Mouse (Mus musculus): Measurements from ENCODE around the gene Fshr.

DNA sequence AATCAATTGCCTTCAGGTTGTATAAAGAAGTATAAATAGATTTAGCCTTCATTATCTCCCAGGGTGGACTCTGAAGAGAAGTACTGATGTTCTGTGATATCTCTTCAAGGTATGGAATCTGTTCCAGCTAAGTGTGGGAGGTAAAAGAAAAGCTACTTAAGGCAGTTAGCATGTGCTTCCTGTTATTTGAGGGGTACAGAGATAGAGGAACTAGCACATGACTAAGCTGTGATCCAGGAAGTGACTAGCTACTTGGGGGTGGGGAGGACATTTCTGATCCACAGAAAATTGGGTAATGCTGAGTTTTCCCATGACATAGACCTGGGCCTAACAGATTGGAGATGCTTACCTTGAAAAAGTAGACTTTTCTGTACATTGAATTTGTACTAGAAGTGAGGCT is 86.5 kb downstream of the Fshr start:
- no peak for TF ChIP-seq CTCF (IDR thresholded peaks at IDR 0.05; ENCODE audit: control insufficient read depth, insufficient read depth, low read length)
- TF ChIP-seq POLR2A (IDR thresholded peaks at IDR 0.05; ENCODE audit: borderline replicate concordance, control insufficient read depth, low read depth, low read length), result no peak

Measured in bone marrow, adult 2 months (tissue).